Mouse (Mus musculus) urinary bladder, postnatal 36 days (tissue): ENCODE measurements around the gene Cyb5d1.

Source experiments
- DNase-seq, 2 experiments: peaks; one replicate each; pipeline ENCODE4 v3.0.0; 2022; ENCODE audit warnings: low spot score in 2 of 2, mixed read lengths in 1 of 2

The Cyb5d1 gene

DNA sequence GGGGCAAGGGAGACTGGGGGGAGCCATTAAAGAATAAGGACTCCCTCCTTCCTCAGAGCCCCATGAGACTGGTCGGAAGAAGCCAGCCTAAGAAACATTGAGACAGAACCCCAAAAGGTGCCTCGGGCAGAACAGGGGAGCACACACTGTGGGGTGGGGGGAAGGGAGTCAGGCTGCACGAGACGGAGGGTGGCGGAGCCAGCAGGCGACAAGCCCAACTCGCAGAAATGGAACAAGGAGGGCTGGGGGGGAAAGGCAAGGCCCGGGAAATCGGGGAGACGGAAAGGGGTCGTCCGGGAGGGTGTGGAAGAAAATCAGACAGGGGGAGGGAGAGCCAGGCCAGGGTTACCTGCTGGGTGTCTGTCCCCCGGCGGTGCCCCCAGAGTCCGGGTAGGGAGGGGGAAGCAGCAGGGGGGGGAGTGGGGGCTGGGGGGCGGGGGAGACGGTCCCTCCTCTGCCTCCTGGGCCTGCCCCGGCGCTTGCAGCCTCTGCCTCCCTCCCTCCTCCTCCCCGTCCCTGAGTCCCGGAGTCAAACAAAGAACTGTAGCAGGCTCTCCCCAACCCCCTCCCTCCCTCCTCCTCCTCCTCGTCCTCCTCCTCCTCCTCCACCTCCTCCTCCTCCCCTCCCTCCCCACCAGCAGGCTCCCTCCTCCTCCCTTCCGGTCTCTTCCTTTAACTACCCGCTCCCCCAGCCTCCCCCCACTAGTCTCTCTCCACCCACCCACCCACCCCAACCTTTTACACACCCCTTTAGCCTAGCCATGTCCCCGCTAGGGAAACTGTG is 20.4 kb upstream of the Cyb5d1 start:
- peak in 1 of 2 experiments; percentile 28 for DNase-seq

DNA sequence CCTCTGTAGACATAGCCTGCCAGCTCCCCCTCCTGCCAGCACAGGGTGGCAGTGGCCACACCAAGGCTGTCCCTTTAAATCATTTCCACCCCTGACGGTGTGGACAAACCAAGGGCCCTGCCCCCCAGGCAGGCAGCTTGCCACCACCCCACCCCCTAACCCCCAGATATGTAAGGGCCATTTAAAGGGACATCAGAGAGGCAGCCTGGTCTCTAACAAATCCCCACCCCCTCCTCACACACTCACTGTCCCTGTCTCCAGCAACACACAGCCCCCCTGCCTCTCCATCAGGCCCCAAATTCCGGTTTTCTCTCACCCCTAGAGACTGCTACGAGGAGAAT is 19.9 kb upstream of the Cyb5d1 start:
- DNase-seq = peak in 1 of 2 experiments; percentile 71

DNA sequence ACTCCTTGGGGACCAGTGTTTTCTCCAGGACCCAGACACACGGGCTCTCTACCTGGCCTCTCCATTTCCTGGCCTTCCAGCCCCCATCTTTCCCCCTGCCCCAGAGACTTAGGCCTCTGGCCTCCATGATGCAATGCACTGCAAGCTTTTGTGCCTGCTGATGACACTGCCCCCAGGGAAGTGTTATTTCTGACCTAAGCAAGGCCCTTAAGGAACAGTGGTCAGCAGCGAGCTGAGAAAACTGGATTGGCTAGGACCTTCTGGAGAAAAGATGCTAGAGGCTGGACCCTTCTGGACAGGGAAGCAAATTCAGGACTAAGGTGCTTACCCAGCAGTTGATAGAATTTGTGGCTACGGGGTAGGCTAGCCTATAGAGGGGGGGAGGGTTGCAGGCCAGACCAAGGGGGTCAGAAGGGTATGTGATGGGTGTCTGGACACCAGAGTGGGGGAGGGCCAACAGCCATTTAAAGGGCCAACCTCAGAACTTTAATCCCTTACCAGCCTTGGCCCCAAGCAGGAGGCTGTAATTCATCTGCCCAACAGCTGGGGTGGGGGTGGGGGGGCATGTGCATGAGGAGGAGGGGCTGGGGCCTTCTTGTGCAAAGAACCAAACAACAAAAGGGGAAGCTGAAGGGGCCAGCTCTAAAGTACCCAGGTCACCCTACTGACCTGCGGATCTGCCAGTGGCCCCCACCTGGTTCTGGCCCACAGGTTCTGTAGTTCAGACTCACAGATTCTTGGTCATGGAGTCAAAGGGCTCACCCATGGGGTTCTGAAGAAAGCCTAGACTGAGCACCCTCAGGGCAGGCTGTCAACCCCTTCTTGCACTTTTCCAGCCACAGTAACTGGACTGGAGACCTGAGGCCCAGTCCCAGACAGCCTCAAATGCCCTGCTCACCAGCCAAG is 19.2 kb upstream of the Cyb5d1 start:
- DNase-seq = no peak

DNA sequence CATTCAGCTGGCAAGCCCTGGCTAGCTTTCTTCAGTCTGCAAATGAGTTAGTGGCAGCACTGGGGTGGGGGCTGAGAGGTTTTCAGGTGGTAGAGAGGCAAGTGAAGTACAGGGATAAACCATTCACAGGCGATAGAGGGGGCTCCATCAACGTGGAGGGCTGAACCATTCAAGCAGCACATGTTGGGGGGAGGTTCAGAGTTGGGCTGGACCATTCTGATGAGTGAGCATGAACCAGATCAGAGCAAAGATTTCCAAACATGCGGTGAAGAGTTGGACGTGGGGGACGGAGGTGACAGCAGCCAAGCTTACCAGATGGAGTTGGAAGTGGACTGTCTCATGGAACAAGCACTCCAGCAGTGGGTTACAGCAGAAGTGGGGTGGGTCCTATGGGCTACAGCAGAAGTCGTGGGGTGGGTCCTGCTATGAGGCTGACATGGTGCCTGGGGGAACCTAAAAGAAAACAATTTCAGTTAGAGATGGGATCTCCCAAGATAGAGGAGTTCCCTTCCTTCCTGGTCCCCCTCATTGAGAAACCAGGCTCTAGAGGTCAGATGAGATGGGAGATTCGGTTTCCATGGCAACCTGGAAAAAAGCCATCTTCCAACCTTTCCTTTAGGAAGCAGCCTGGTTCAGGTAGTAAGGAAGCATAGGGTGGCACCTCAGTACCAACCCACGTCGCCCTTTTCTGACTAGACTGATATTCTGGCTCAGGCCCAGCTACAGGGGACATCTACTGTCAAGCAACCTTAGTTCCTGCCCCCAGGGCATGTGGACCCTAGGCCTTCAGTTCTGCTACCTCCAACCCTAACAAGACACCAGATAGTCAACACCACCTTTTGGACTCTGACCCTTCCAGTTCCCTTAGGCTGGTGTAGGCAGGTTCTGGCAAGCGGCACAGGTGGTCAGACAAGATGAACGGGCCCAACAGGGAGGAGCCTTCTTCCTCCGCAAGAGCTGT is 18.1 kb upstream of the Cyb5d1 start, which contains the start of gene Kdm6b:
TSS of gene Kdm6b (minus strand) at position 455 of the 961 bp plus-strand sequence.
- DNase-seq = peak; percentile 72 to 77

DNA sequence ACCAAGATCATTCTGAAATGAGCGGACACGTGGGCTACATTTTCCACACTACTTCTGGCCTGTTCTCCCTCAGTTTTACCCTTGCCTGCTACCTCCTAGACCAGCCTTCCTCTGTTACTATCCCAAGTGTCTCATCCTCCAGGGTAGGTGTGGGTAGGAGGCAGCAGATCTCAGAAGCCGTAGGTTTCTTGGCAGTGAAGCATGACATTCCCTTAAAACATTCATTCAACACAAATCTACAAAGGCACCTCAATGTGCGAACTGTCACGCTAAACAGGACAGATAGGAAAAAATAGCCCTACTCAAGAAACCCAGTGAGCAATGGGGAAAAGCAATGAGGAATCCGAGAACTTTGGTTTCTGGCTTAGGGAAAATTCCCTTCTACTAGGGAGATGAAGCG is 17.1 kb upstream of the Cyb5d1 start:
- DNase-seq = no peak

DNA sequence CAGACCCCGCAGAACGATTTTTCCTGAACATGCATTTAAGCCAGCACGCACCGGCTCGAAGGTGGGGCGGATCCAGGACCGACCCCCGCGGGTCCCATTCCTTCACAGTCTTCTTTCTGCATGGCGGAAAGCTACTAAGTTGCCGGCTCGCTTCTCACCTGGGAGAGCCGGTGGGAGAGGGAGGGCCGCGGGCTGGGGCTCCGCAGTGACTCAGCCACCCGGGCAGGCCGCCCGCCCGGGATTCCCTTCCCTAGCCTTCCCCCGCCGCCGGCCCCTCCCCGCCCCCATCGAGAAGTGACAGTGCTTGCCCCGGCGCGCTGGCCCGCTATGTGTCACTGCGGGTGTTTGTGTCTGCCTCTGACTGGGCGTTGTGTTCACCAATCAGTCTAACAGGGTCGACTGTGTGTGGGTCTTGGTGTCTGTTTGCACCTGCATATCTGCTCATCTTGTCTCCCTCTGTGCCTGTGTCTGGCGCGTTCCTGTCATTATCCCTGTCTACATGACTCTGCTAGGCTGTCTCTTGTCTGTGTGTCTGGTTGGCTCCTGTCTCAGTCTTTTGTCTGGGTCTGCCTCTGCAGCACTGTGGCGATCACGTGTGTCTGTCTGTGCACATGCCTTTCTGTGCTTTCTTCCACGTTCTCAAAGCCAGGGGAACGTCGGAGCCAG is 16.2 kb upstream of the Cyb5d1 start:
- peak; percentile 66 to 79 for DNase-seq

DNA sequence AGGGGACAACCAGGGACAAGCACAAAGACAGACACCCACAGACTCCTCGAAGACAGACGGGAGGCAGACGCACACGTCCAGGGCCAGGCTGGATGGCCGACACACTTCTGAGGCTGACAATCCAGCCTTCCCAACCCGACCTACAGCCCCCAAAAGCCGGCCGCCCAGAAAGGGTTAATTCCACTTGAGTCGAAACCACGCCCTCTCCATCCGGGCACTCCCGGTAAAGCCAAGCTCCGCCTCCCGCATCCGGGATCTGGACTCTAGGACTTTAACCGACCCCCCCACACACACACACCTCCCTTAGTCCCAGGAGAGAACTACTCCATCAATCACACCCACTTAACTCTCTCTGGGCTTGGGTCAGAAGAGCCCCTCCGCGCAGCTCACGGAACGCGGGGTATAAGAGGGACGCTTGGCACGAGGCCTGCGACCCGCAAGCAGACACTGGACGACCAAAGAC is 15.7 kb upstream of the Cyb5d1 start:
- peak; percentile 90 to 94 for DNase-seq

DNA sequence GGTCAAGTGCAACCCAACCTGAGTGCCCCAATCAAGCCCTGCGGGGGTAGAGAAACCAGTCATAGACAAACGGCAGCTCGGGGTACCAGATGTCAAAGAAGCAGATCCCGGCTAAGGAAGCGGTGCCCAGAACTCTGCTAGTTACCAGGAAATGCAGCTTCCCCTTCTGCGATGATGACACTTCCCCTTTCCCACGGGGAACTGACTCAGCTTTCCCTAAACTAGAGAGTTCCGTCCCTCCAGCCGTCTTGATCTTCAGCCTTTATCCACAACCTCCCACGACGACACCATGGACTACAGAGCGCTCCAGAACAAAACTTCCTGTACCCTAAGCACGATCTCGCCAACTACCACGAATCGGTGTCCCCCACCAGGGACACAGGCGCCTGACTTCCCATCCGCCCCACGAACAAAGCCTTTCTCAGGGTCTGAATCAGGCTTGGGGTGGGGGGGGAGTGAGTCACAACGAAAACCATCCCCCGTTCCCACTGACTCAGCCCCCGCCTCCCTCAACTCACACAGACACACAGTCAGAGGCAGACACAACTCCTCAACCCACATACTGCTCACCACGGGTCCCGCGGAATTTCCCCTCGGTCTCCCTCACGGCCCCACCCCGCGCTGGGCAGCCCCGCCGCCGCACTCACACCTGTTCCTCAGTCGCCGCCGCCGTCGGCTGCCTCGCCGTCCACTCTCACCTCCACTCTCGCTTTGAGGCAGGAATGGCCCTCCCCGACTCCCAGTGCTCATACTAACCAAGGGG is 15.1 kb upstream of the Cyb5d1 start:
- DNase-seq = peak in 1 of 2 experiments; percentile 65

DNA sequence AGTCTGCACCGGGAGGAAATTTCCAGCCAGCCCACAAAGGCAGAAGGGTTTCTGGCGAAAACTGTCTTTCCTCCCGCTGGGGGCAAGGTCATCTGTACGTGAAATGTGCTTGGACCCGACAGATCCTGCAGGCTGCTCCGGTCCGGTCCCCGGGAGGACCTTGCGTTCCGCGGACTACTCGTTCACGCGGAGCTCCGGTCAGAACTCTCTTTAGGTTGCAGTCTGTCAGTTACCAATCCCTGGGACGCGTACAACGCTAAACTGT is 14.5 kb upstream of the Cyb5d1 start:
- DNase-seq = no peak

DNA sequence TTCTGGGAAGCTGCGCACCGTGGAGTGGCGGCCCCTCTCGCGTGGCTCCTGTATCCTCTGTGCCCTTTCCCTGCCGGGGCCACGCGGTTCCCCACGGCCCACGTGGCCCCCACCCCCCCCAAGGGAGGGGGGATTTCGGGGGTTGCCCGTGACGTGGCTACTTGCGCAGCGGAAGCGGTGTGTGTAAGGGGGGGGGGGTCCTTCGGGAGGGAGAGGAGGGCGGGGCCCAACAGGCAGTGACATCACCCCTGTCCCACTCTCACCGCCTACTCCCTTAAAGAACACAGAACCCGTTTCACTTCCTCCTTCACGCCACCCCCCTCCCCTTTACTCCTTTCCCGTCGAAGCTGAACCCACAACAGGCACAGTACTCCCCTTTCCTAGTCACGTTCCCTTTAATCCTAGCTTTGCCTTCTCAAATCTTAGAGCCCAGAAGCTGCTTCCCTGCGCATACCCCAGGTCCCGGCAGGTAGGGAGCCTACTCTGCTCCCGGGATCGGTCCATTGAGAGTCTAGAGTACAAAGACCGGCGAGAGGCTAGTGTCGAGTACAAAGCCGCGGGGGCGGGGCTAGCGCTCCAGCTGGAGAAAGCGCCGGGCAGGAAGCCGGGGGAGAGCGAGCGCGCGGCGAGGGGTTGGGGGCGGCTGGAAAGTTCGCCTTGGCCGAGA is 14.1 kb upstream of the Cyb5d1 start:
- peak; percentile 70 to 82 for DNase-seq

DNA sequence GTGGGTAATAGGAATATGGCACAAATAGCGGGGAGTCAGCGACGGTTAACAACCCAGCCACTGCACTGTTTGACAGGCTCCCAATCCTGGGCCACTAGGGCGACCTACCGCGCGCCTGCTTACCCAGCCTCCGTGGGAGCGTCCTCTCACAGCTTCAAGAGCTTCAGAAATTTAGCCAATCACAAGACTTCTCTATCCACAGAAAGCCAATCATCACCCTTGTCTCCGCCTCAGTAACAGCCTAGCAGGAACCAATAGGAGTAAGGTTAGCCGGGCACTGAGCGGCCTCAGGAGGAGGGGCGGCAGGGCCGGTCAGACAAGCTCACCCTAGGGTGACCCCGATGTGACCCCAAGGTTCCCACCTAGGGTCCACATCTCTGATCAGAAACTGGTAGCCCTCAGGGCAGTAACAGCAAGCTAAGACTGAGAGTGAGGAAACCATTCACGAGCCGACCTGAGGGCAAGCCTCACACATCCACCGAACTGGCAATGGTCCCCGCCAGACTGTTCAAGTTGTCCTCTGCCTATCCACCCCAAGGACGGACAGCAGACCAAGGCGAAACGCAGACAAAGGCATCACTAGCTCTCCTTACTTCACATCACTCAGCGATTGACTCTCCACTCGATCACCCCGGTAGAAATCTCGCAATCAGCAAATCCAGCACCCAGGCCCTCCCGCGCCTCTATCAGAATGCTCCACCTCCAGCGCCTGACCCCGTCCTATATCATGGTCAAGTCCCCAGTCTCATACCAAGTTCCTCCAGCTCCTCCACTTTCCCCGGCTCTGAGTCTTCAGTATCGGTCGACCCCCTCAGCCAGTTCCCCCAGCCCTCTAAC is 13.3 kb upstream of the Cyb5d1 start:
- peak; percentile 68 to 77 for DNase-seq

DNA sequence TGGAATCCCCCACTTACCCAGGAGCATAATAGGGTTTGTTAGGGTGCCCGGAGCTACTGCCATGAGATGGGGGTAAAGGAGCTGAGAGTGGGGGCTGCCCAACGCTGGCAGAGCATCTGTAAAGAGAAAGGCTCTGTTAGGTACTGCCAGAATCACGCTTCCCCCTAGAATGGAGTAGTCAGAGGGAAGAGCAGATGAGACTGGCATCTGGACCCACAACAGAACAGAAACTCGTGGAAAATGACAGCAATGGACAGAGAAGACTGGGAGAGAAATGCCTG is 12.2 kb upstream of the Cyb5d1 start:
- DNase-seq = no peak

DNA sequence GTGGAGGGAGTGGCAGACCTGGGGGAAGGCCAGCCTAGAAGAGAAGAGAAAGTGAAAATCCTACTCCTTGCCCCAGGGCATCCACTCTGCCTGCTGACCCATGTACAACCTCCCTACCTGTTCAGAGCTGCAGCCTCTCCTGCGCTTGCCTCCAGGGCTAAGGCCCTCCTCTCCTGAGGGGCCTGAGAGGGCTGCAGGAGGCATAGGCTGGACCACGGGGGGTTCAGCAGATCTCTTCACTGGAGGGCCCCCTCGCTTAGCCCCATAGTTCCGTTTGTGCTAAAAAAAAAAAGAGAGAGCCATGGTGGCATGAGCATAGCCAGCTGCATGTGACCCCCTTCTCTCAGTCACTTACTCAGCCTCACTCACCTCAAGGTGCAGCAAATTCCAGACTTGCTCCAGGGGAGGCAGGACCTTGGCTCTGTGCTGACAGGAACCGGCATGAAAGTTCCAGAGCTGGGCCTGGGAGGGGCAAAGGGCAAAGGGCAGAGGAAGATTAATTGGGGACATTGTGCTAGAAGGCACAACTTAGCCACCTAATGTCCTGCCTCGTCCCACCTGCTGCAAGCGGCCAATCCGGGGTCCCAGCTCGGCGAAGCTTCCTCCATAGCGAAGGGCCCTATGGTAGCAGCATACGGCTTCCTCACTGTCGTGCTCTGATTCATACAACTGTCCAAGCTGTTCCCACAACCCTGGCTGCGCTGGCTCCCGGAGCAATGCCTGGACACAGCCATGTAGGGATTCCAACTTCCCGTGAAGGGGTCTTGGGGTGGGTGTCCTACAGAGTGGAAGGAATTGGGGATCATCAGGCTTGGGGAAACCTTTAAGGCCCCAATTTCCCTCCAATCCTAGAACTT is 11.7 kb upstream of the Cyb5d1 start:
- DNase-seq = no peak

DNA sequence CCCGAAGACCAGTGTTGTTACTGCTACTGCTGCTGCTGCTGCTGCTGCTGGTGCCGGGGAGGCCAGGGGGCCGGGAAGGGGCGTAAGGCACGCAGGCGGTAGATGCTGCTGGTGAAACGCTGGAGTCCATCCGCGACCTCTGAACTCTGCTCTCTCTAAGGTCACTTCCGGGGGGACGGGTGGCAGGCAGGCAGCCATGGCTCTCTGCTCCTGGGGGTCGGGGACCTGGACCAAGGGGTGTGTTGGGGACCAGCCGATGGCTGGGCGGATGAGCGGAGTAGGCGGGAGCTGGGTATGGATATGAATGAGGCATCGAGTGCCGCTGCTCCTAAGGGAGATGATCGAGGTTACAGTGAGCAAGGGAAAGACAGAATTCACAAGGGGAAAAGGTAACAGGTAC is 10.9 kb upstream of the Cyb5d1 start:
- DNase-seq = no peak

DNA sequence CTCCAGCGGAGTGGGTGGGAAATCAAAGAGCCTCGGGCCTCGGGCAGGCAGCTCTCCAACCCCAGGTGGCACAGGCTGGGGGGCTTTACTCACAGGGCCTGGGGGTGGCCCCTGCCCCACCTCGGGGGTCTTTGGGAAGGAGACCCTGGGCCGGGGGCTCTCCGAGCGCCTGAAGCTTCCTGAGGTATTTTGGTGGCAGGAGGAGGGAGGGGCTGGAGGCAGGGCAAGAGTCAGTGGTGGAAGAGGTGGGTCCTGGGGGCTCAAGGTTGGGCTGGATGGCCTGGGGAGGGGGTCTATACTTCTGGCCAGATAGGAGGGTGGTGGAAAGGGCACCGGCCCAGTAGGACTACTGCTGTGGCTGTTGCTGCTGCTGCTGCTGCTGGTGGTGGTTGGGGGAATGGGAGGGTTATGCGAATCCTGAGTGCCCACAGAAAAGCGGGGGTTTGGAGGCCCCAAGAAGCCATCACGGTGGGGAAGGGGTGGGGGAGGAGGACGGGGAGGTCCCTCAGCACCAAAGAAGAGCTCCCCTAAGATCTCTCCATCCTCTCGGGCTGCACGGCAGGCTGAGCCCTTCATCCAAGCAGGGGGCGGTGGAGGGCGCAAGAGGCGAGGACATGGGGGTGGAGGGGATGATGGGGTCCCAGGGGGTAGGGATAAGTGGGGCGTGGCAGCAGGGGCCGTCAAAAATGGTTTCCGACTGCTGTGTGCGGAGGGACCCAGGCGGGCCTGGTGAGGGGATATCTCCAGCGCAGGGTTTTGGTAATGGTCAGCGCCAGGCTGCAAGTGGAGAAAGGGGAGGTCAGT is 10.2 kb upstream of the Cyb5d1 start:
- no peak for DNase-seq

DNA sequence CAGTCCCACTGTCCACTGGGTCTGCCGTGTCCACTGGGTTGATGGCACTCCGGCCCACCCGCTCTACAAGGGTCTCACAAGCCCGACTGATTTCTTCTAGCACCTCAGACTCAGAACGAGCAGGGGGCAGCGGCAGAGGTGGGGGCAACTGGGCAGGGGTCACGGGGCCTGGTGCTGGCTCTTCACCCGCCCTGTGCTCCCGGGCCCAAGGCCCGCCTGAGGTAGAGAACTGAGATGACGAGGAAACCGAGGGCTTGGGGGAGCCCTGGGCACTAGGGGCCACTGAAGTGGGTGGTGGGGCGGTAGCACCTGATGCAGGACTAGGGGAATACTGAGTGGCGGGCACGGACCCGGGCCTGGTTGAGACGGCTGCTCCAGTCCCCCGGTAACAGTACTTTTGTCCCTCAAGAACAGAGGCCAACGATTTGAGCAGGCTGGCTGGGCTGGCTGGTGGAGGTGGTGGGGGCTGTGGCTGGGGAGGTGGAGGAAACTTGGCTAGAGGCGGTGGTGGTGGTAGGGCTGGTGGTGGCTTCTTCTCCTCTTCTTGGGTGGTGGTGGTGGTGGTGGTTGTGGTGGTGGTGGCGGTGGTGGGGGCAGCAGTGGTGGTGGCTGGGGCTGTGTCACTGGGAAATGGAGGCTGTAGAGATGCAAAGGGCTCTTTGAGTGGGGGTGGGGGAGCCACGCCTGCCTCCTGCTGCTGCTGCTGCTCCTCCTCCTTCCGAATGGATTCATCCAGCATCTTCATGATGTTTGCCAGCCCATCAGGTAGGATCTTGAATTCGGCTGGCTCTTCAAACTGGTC is 9.4 kb upstream of the Cyb5d1 start:
- DNase-seq = no peak
